Mouse (Mus musculus): ENCODE results near the gene Gsg1. TPM values are rescaled to one million over a fixed set of nuclear protein-coding genes. Genes with fewer than 3 reads are reported as not detected.

The Gsg1 gene
- polyA plus RNA-seq (2012; rRNA removed), result 0.07 and 0.26 TPM in 2 replicates

DNA sequence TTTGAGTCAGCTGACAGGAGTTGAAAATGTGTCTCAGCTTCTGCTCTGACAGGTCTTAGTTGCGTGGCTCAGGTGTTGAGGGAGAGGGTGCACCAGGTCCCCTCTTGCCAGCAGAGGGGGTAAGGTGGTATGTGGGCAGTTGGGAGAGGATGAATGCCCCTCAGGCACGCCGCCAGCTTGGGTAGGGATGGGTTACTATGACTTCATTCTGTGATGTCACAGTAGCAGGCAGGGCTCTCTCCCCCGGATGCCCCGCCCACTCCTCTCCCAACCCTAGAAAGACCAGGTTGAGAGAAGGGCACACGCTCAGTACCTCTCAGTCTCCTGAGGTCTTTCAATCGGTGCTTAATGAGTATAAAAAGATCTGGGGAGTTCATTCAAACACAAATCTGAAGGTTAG, at the start of gene Gsg1:
Gsg1 (minus strand) TSS at position 199 of the 400 bp plus-strand sequence.

GRCm38 (mm10) chr6:135197921-135198532, 56.1 kb downstream of the Gsg1 start, which contains the start of the genes Fam234b and Hebp1:
Gene Fam234b (plus strand): TSS chr6:135197977.
Gene Hebp1 (minus strand): TSS chr6:135198022.

Other genes starting within 250 kb of the Gsg1 start
- gene Ddx47, start 242.7 kb downstream of the Gsg1 start, polyA plus RNA-seq (2012; rRNA removed), result 79.9 and 80.3 TPM in 2 replicates
- 0.13 and 1.3 TPM in 2 replicates for gene Gprc5a, start 188.7 kb downstream of the Gsg1 start, polyA plus RNA-seq (2012; rRNA removed)
- gene Gprc5d, start 136.1 kb downstream of the Gsg1 start, polyA plus RNA-seq (2012; rRNA removed), result 0.07 and 0.09 TPM in 2 replicates
- gene Fam234b, start 56.4 kb downstream of the Gsg1 start, polyA plus RNA-seq (2012; rRNA removed), result 89.2 and 93.3 TPM in 2 replicates
- 13.9 and 16.0 TPM in 2 replicates for gene Hebp1, start 56.3 kb downstream of the Gsg1 start, polyA plus RNA-seq (2012; rRNA removed)
- 0.08 and 0.36 TPM in 2 replicates for gene Pbp2, start 56.1 kb upstream of the Gsg1 start, polyA plus RNA-seq (2012; rRNA removed)
- gene Emp1, start 108.2 kb upstream of the Gsg1 start, polyA plus RNA-seq (2012; rRNA removed), result 19.0 and 47.0 TPM in 2 replicates